Mouse (Mus musculus): ENCODE measurements around the gene Banf2. TPM values are rescaled to one million over a fixed set of nuclear protein-coding genes. Genes with fewer than 3 reads are reported as not detected.

Gene Banf2
- polyA plus RNA-seq, 1 experiment from 2014 or later = not detected

Other genes with a start within 250 kb of the Banf2 start
- 5.2 and 5.4 TPM in 2 replicates for gene Bfsp1, start 169.9 kb upstream of the Banf2 start, polyA plus RNA-seq (2015; fragmentation: Nextera tagmentation; extraction: Ambion mirVana)
- 822 and 823 TPM in 2 replicates for gene Dstn, start 117.7 kb upstream of the Banf2 start, polyA plus RNA-seq (2015; fragmentation: Nextera tagmentation; extraction: Ambion mirVana)
- 102 and 106 TPM in 2 replicates for gene Rrbp1, start 21.8 kb upstream of the Banf2 start, polyA plus RNA-seq (2015; fragmentation: Nextera tagmentation; extraction: Ambion mirVana)
- 22.8 and 23.9 TPM in 2 replicates for gene Mgme1, start 237.6 kb downstream of the Banf2 start, polyA plus RNA-seq (2015; fragmentation: Nextera tagmentation; extraction: Ambion mirVana)
- 147 and 149 TPM in 2 replicates for gene Snx5, start 237.8 kb downstream of the Banf2 start, polyA plus RNA-seq (2015; fragmentation: Nextera tagmentation; extraction: Ambion mirVana)

All from intestine, embryonic 16.5 days (tissue).